Mouse (Mus musculus): ENCODE data around the gene Clcn7. TPM values are rescaled to one million over a fixed set of nuclear protein-coding genes. Genes with fewer than 3 reads are reported as not detected.
"Not testable (repeated sequence)": the region's sequence is repeated elsewhere in the genome, so short reads cannot be mapped to it uniquely, and the experiment has no call there.

The Clcn7 gene
- polyA plus RNA-seq, 1 experiment from 2014 or later: 28.1 TPM

DNA sequence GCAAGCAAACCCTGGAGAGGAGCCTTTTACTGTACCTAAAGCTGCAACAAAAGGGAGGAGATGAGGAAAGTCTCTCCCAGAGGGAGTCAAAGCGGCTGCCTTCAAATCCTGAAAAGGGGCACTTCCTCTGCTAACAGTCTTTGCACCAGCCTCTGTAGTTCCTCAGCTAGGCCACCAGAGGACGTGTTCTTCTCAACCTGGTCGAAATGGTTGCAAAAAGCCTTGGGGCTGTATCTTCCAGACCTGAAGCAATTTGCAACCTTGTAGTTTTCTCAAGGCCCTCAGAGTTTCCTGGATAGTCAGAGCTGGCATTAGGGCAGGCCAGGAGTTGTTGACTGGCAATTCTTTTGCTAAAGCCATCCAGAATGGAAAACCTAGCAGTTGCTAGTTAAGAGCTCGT, 15.9 kb upstream of the Clcn7 start:
- DNase-seq (ENCODE audit: low spot score) (no peak), ATAC-seq (ENCODE audit: low FRiP score) (no peak)
- H3K27me3 ChIP-seq (ENCODE audit: control insufficient read depth, insufficient read depth, low read length): peaks cover 4% of the 10 kb centered on the region; the same call in 1 of the 2 replicates
- WGBS: 30% methylated on average over 4 of the region's 4 CpGs
- H3K9ac ChIP-seq: no peak overlapping the region
- no peak overlapping the region for H3K4me3 ChIP-seq (replicated peaks; ENCODE audit: low read length)
- no peak overlapping the region for H3K4me2 ChIP-seq (replicated peaks)
- no peaks in the 10 kb centered on the region for H3K9me3 ChIP-seq (ENCODE audit: control insufficient read depth, low read length)
- 0 out of 2 replicates have a peak, but pooled peaks cover 8% of the 10 kb centered on the region for H3K36me3 ChIP-seq (replicated peaks; ENCODE audit: control insufficient read depth, insufficient read depth)
- peaks cover 9% of the 10 kb centered on the region; the same call in 1 of the 2 replicates for H3K4me1 ChIP-seq (replicated peaks; ENCODE audit: control insufficient read depth, insufficient read depth, low read length)
- no peak overlapping the region for H3K27ac ChIP-seq

DNA sequence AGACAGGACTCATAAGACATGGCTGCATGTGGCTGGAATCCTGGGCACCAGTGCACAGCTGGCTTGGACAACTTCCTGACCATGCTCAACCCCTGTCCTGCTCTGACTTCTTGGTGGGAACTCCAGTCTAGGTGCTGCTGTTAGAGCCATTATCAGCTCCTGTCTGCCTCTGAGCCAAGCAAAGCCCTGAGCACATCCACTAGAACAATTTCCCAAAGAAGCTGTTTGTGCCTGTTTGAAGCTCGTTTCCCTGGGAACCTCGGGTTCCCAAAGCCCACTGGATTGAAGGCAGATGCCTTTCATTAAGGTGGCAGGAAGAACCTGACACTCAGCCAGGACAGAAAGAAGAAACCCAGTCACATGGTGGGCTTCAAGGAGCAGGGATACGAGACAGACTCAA, 12.8 kb upstream of the Clcn7 start, which contains the start of gene Ptx4:
Gene Ptx4 (plus strand): TSS at position 355 of the 400 bp plus-strand sequence.
- no peak within 1 kb of the TSS for H3K9ac ChIP-seq
- DNase-seq (ENCODE audit: low spot score) (no peak), ATAC-seq (ENCODE audit: low FRiP score) (no peak)
- no peak within 1 kb of the TSS for H3K4me2 ChIP-seq (replicated peaks)
- peaks cover 4% of the 10 kb centered on the region; the same call in 1 of the 2 replicates for H3K27me3 ChIP-seq (ENCODE audit: control insufficient read depth, insufficient read depth, low read length)
- H3K4me3 ChIP-seq (replicated peaks; ENCODE audit: low read length): no peak within 1 kb of the TSS
- 0 out of 2 replicates have a peak, but pooled peaks cover 4% of the 10 kb centered on the region for H3K4me1 ChIP-seq (replicated peaks; ENCODE audit: control insufficient read depth, insufficient read depth, low read length)
- H3K36me3 ChIP-seq (replicated peaks; ENCODE audit: control insufficient read depth, insufficient read depth): no peaks in the 10 kb centered on the region
- H3K27ac ChIP-seq: no peak within 1 kb of the TSS
- 48% methylated on average over 3 of the region's 3 CpGs for WGBS
- no peaks in the 10 kb centered on the region for H3K9me3 ChIP-seq (ENCODE audit: control insufficient read depth, low read length)

DNA sequence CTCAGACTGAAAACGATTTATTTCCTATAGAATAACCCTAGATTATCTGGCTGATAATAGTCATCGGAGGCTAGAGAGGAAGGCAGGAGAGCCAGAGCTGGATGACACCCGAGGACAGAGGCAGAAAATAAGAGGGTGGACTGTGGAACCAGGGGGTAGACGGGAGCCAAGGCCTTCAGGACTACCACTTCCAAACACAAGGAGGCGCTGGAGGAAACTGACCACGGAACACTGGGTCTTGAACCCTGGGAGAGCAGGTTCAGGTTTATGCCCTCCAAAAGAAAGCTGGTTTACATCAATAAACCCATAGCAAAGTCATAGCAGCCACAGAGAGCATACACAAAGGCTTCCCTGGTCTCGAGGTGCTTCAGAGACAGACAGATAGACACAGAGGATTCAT, 9.2 kb upstream of the Clcn7 start:
- WGBS: 30% methylated on average over 7 of the region's 7 CpGs
- H3K9ac ChIP-seq: no peak overlapping the region
- ATAC-seq (ENCODE audit: low FRiP score) (no peak), DNase-seq (ENCODE audit: low spot score) (no peak)
- no peak overlapping the region for H3K4me3 ChIP-seq (replicated peaks; ENCODE audit: low read length)
- no peak overlapping the region for H3K27ac ChIP-seq
- H3K9me3 ChIP-seq (ENCODE audit: control insufficient read depth, low read length): no peaks in the 10 kb centered on the region
- no peaks in the 10 kb centered on the region for H3K36me3 ChIP-seq (replicated peaks; ENCODE audit: control insufficient read depth, insufficient read depth)
- H3K27me3 ChIP-seq (ENCODE audit: control insufficient read depth, insufficient read depth, low read length): peaks cover 4% of the 10 kb centered on the region; the same call in 1 of the 2 replicates
- no peak overlapping the region for H3K4me2 ChIP-seq (replicated peaks)
- H3K4me1 ChIP-seq (replicated peaks; ENCODE audit: control insufficient read depth, insufficient read depth, low read length): no peaks in the 10 kb centered on the region

DNA sequence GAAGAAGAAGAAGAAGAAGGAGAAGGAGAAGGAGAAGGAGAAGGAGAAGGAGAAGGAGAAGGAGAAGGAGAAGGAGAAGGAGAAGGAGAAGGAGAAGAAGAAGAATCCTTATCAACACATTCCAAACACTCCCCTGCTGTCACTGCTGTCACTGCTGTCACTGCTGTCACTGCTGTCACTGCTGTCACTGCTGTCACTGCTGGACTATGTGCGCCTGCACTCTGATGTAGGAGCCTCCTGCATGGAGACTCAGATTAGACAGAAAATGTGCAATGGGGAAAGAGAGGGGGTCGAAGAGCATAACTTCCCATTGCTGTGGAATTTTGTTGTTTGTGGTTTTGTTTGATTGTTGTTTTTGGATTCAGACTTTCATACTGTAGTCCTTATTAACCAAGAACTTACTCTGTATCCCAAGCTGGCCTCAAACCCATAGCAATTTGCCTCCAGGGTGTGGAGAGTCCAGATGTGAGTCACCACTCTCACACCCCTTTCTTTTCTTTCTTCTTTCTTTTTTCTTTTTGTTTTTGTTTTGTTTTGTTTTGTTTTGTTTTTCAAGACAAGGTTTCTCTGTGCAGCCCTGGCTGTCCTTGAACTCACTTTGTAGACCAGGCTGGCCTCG, 7.6 kb upstream of the Clcn7 start:
- H3K9ac ChIP-seq; H3K27ac ChIP-seq; DNase-seq (ENCODE audit: low spot score); H3K36me3 ChIP-seq (replicated peaks; ENCODE audit: control insufficient read depth, insufficient read depth); ATAC-seq (ENCODE audit: low FRiP score); H3K27me3 ChIP-seq (ENCODE audit: control insufficient read depth, insufficient read depth, low read length); H3K4me1 ChIP-seq (replicated peaks; ENCODE audit: control insufficient read depth, insufficient read depth, low read length); H3K9me3 ChIP-seq (ENCODE audit: control insufficient read depth, low read length); H3K4me3 ChIP-seq (replicated peaks; ENCODE audit: low read length); H3K4me2 ChIP-seq (replicated peaks): not testable (repeated sequence)
- WGBS: 79% methylated on average over 3 of the region's 3 CpGs

DNA sequence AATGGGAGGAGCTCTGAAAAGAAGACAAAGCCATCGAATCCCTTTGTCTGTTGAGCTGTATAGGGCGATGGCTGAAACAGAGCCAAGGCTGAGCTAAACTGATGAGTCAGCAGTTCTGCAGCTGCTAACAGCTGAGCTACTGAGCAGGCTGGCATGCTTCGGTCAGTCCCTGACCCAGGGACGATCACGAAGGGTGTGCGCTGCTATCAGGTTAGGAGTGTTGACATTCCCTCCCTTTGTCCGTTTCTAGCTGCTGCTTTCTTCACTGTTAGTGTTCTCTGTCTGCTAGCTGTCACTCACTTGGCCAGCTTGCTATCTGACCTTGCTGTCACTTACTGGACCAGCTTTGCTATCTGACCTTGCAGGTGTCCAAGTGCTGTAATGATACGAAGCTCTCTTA, 6.1 kb upstream of the Clcn7 start:
- ATAC-seq (ENCODE audit: low FRiP score) (no peak), DNase-seq (ENCODE audit: low spot score) (peak; percentile 28)
- H3K4me3 ChIP-seq (replicated peaks; ENCODE audit: low read length): no peak overlapping the region
- no peaks in the 10 kb centered on the region for H3K4me1 ChIP-seq (replicated peaks; ENCODE audit: control insufficient read depth, insufficient read depth, low read length)
- no peaks in the 10 kb centered on the region for H3K27me3 ChIP-seq (ENCODE audit: control insufficient read depth, insufficient read depth, low read length)
- no peak overlapping the region for H3K4me2 ChIP-seq (replicated peaks)
- H3K36me3 ChIP-seq (replicated peaks; ENCODE audit: control insufficient read depth, insufficient read depth): no peaks in the 10 kb centered on the region
- H3K9me3 ChIP-seq (ENCODE audit: control insufficient read depth, low read length): no peaks in the 10 kb centered on the region
- WGBS: 49% methylated on average over 8 of the region's 8 CpGs
- H3K27ac ChIP-seq: no peak overlapping the region
- no peak overlapping the region for H3K9ac ChIP-seq

DNA sequence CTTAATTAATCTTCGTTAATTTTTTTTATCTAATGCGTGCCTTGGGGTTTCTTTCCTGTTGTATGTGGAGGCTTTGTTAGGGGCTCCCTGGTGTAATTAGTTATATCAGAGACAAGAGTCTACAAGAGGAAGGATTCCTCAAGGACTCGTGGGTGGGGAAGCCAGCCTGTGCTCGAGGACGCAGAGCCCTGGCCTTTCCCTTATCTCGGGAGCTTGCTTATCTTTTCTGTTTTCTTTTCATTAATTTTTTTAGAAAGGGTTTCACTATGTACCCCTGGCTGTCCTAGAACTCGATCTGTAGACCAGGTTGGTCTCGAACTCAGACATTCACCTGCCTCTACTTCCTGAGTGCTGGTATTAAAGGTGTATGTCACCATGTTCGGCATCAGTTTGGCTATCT, 5.5 kb upstream of the Clcn7 start:
- ATAC-seq (ENCODE audit: low FRiP score): no peak
- no peaks in the 10 kb centered on the region for H3K9me3 ChIP-seq (ENCODE audit: control insufficient read depth, low read length)
- 78% methylated on average over 9 of the region's 9 CpGs for WGBS

DNA sequence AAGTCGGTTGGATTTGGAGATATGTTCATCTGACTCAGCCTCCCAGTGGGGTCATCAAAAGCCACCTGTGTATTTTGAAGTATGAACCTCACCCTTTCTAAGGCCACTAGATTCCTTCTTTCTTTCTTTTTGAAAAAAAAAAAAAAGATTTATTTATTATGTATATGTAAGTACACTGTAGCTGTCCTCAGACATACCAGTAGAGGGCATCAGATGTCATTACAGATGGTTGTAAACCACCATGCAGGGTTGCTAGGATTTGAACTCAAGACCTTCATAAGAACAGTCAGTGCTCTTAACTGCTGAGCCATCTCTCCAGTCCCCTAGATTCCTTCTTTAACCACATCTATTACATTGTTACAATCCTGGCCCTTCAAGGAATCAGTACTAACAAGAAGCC, 3.1 kb upstream of the Clcn7 start:
- Histone ChIP-seq H3K4me2 (replicated peaks) (no peak overlapping the region), H3K27ac (no peak overlapping the region), H3K9me3 (ENCODE audit: control insufficient read depth, low read length) (no peaks in the 10 kb centered on the region), H3K27me3 (ENCODE audit: control insufficient read depth, insufficient read depth, low read length) (no peaks in the 10 kb centered on the region), H3K36me3 (replicated peaks; ENCODE audit: control insufficient read depth, insufficient read depth) (no peaks in the 10 kb centered on the region), H3K4me3 (replicated peaks; ENCODE audit: low read length) (no peak overlapping the region), H3K4me1 (replicated peaks; ENCODE audit: control insufficient read depth, insufficient read depth, low read length) (peaks cover 7% of the 10 kb centered on the region), H3K9ac (no peak overlapping the region)
- ATAC-seq (ENCODE audit: low FRiP score) (no peak), DNase-seq (ENCODE audit: low spot score) (no peak)
- WGBS: 85% methylated on average over 1 of the region's 1 CpGs

More for the DNA sequence above, 5.5 kb upstream of the Clcn7 start:
- no peak for DNase-seq (ENCODE audit: low spot score)
- Histone ChIP-seq H3K27ac (no peak overlapping the region), H3K27me3 (ENCODE audit: control insufficient read depth, insufficient read depth, low read length) (no peaks in the 10 kb centered on the region), H3K4me2 (replicated peaks) (no peak overlapping the region), H3K4me3 (replicated peaks; ENCODE audit: low read length) (no peak overlapping the region), H3K4me1 (replicated peaks; ENCODE audit: control insufficient read depth, insufficient read depth, low read length) (no peaks in the 10 kb centered on the region), H3K9ac (no peak overlapping the region), H3K36me3 (replicated peaks; ENCODE audit: control insufficient read depth, insufficient read depth) (no peaks in the 10 kb centered on the region)

DNA sequence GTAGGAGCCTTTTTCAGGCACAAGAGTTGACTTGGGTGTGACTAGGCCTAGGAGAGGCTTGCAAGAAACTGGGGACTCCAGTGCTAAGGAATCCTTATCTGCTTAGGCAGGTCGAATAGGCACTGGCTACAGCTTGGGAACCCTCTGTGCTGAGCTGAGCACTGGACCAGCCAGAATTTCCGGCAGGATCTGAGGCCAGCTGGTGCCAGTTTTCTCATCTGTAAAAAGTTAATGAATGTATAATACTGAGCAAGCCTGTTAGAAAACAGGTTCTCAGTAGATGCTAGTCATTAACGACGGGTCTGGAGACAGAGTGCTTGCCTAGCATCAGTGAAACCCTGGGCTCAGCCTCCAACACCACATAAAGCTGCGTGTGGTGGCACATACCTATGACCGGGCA, 2.4 kb downstream of the Clcn7 start:
- WGBS: 92% methylated on average over 6 of the region's 6 CpGs
- Histone ChIP-seq H3K4me2 (replicated peaks) (no peak overlapping the region), H3K36me3 (replicated peaks; ENCODE audit: control insufficient read depth, insufficient read depth) (0 out of 2 replicates have a peak, but pooled peaks cover 15% of the 10 kb centered on the region), H3K27me3 (ENCODE audit: control insufficient read depth, insufficient read depth, low read length) (no peaks in the 10 kb centered on the region), H3K27ac (no peak overlapping the region), H3K4me1 (replicated peaks; ENCODE audit: control insufficient read depth, insufficient read depth, low read length) (peaks cover 7% of the 10 kb centered on the region), H3K4me3 (replicated peaks; ENCODE audit: low read length) (no peak overlapping the region), H3K9me3 (ENCODE audit: control insufficient read depth, low read length) (no peaks in the 10 kb centered on the region), H3K9ac (no peak overlapping the region)
- ATAC-seq (ENCODE audit: low FRiP score) (no peak), DNase-seq (ENCODE audit: low spot score) (no peak)

DNA sequence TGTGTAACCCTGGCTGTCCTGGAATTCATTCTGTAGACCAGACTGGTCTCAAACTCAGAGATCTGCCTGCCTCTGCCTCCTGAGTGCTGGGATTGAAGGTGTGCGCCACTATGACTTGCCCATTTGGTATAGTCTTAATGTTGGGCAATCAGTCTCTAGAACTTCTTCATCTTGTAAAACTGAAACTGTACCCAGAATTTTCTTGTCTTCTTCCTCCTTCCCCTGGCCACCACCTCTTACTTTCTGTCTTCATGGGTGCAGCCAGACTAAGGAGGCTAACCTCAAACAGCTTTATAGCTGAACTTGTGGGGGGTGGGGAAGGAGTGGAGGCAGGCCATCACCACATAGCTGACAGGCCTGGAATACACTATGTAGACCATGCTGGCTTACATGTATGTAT, 5.6 kb downstream of the Clcn7 start:
- H3K9ac ChIP-seq: no peak overlapping the region
- 0 out of 2 replicates have a peak, but pooled peaks cover 15% of the 10 kb centered on the region for H3K36me3 ChIP-seq (replicated peaks; ENCODE audit: control insufficient read depth, insufficient read depth)
- DNase-seq (ENCODE audit: low spot score): no peak
- no peak overlapping the region for H3K27ac ChIP-seq
- ATAC-seq (ENCODE audit: low FRiP score): no peak
- 100% methylated on average over 1 of the region's 1 CpGs for WGBS
- no peak overlapping the region for H3K4me3 ChIP-seq (replicated peaks; ENCODE audit: low read length)
- no peaks in the 10 kb centered on the region for H3K9me3 ChIP-seq (ENCODE audit: control insufficient read depth, low read length)
- no peaks in the 10 kb centered on the region for H3K27me3 ChIP-seq (ENCODE audit: control insufficient read depth, insufficient read depth, low read length)
- no peak overlapping the region for H3K4me2 ChIP-seq (replicated peaks)
- H3K4me1 ChIP-seq (replicated peaks; ENCODE audit: control insufficient read depth, insufficient read depth, low read length): peaks cover 6% of the 10 kb centered on the region

DNA sequence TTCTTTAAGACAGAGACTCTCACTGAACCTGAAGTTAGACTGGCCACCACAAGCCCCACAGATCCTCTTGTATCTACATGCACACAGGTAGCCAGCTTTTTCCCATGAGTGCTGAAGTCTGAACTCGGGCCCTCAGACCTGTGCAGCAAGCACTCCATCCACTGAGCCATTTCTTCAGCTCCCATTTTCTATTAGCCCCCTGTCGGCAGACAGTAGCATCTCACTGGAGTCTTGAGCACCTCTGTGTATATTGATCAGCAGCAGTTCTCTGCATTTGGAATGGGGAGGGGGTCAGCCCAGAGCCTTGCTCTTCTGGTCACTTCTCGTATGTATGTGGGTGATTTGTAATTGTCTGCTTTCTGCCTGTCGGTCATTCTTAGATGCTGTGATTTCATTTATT, 6.8 kb downstream of the Clcn7 start:
- Histone ChIP-seq H3K27ac (no peak overlapping the region), H3K36me3 (replicated peaks; ENCODE audit: control insufficient read depth, insufficient read depth) (peaks cover 25% of the 10 kb centered on the region), H3K4me2 (replicated peaks) (no peak overlapping the region), H3K9ac (no peak overlapping the region), H3K4me1 (replicated peaks; ENCODE audit: control insufficient read depth, insufficient read depth, low read length) (no peaks in the 10 kb centered on the region), H3K9me3 (ENCODE audit: control insufficient read depth, low read length) (no peaks in the 10 kb centered on the region), H3K4me3 (replicated peaks; ENCODE audit: low read length) (no peak overlapping the region), H3K27me3 (ENCODE audit: control insufficient read depth, insufficient read depth, low read length) (no peaks in the 10 kb centered on the region)
- WGBS: 70% methylated on average over 4 of the region's 4 CpGs
- ATAC-seq (ENCODE audit: low FRiP score) (no peak), DNase-seq (ENCODE audit: low spot score) (no peak)

Data from hindbrain, embryonic 14.5 days (tissue).